Mouse (Mus musculus) pancreas, adult 10 weeks (tissue): ENCODE results near the gene Mast3. TPM values are rescaled to one million over a fixed set of nuclear protein-coding genes. Genes with fewer than 3 reads are reported as not detected.

ENCODE experiments used
- polyA plus RNA-seq: library from polyadenylated mRNA; stranded (reverse); fragments of 350-450 nt; fragmentation: Illumina TruSeq; extraction: RNeasy Lipid Tissue Mini Kit (QIAGEN cat#74804); gene quantifications from one replicate; pipeline ENCODE4 v1.2.3, GENCODE M21; 2015; ENCODE audit warnings: low read depth, low replicate concordance; ENCODE audit not compliant: insufficient read depth

Mast3 gene
- 40.0 TPM for polyA plus RNA-seq

GRCm38 (mm10) chr8:70804481-70805206, at the start of gene Mast3:
Gene Mast3 (minus strand): TSS chr8:70805054.

GRCm38 (mm10) chr8:70839408-70840351, 34.8 kb upstream of the Mast3 start, which contains the start of gene Arrdc2:
Gene Arrdc2 (minus strand): TSS chr8:70839720.

DNA sequence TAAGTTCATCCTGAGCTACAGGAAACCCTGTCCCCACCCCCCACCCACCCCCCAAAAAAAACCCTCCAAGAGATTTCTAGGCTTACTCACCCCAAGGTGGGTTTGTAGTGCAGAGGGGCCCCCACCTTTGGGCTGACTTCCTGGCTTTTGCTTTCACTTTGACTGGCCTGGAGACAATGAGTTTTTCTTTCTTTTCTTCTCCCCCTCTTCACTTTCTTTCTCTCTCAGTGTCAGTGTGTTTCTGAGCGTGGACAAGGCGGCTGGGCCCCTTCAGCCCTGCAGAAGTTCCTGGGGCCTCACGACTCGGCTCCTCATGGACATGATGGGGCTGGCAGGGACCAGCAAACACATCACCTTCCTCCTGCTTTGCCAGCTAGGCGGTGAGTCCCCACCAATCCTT, 3.4 kb upstream of the Mast3 start, which contains the start of gene Il12rb1:
Gene Il12rb1 (plus strand): TSS at position 211 of the 400 bp plus-strand sequence.

GRCm38 (mm10) chr8:70776496-70777444, 28.1 kb downstream of the Mast3 start, which contains the start of gene Pik3r2:
Gene Pik3r2 (minus strand): TSS chr8:70776713.

GRCm38 (mm10) chr8:70760775-70761406, 44.0 kb downstream of the Mast3 start, which contains the start of gene Mpv17l2:
Gene Mpv17l2 (minus strand): TSS chr8:70760946.

DNA sequence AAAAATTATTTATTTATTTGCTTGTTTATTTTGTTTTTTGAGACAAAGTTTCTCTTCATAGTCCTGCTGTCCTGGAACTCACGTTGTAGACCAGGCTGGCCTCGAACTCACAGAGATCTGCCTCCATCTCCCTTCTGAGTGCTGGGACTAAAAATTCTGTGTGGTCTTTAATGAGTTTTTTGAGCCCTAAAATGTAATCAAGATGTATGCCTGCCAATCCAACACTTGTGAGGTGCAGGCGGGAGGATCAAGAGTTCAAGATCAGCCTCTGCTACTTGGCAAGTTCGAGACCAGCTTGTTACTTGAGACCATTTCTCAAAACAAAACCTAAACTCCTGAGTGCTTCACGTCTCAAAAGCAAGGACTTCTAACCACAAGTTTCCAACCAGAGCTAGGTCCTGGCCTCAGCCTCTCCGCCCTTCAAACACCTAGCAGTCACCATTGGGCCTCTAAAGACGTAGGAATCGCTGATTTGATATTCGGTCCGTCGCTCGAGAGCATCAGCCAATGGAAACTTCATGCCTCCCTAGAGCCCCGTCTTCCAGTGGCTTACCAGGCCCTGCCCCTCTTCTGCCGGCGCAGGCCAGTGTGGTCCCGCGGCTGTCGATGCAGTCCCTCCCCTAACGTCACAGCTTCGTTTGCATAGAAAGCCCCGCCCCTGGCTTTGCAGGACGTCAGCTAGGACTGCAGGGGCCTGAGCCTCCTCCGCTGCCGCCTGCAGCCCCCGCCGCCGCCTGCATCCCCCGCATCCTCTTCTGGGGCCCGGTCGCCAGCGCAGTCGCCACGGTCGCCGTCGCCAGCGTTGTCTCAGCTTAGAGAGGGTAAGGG, 50.6 kb downstream of the Mast3 start, which contains the start of gene Rab3a:
Gene Rab3a (plus strand): TSS at position 637 of the 828 bp plus-strand sequence.

Other genes with a start within 250 kb of the Mast3 start
- gene Isyna1, start 210.7 kb downstream of the Mast3 start, polyA plus RNA-seq = 17.5 TPM
- 22.8 TPM for gene Ssbp4, start 196.2 kb downstream of the Mast3 start, polyA plus RNA-seq
- 2.3 TPM for gene Lrrc25, start 188.9 kb downstream of the Mast3 start, polyA plus RNA-seq
- 0.61 TPM for gene Gdf15, start 172.6 kb downstream of the Mast3 start, polyA plus RNA-seq
- 8.6 TPM for gene Pgpep1, start 144.7 kb downstream of the Mast3 start, polyA plus RNA-seq
- gene Lsm4, start 131.8 kb downstream of the Mast3 start, polyA plus RNA-seq = 14.0 TPM
- 32.7 TPM for gene Jund, start 106.1 kb downstream of the Mast3 start, polyA plus RNA-seq
- gene Iqcn, start 101.6 kb downstream of the Mast3 start, polyA plus RNA-seq = not detected
- gene Gm3336, start 86.5 kb downstream of the Mast3 start, polyA plus RNA-seq = not detected
- gene Pde4c, start 81.3 kb downstream of the Mast3 start, polyA plus RNA-seq = 1.9 TPM
- 12.4 TPM for gene Rab3a, start 50.4 kb downstream of the Mast3 start, polyA plus RNA-seq
- 13.1 TPM for gene Mpv17l2, start 44.1 kb downstream of the Mast3 start, polyA plus RNA-seq
- 9.3 TPM for gene Pik3r2, start 28.3 kb downstream of the Mast3 start, polyA plus RNA-seq
- gene Il12rb1, start 3.4 kb upstream of the Mast3 start, polyA plus RNA-seq = not detected
- 18.1 TPM for gene Arrdc2, start 34.7 kb upstream of the Mast3 start, polyA plus RNA-seq
- gene Kcnn1, start 58.2 kb upstream of the Mast3 start, polyA plus RNA-seq = 1.6 TPM
- gene Ccdc124, start 68.9 kb upstream of the Mast3 start, polyA plus RNA-seq = 9.8 TPM
- gene Slc5a5, start 87.7 kb upstream of the Mast3 start, polyA plus RNA-seq = not detected
- gene Rpl18a, start 92.4 kb upstream of the Mast3 start, polyA plus RNA-seq = 1,080 TPM
- gene Map1s, start 100.9 kb upstream of the Mast3 start, polyA plus RNA-seq = 5.2 TPM